10 mouse cellular contexts compared by ENCODE assay signal in genomic region chr2:84459651-84460177, GRCm38 (mm10). TPM values are rescaled to one million over a fixed set of nuclear protein-coding genes. Genes with fewer than 3 reads are reported as not detected.
A peak's percentile ranks its signal among the peaks of the same experiment; 100 is the strongest.
DNase-seq lines count a peak whose midpoint lies in the region; ATAC-seq and TF ChIP-seq lines count a peak whose summit lies in the region.
"Had no signal": no experiment of that assay in that cellular context is flagged by ENCODE, and none has a peak within 500 bp of the region (broad histone marks: within the 10 kb centered on the region; RNA-seq: fewer than 3 reads in every experiment).

No protein-coding gene starts in this region.

- no peak for DNase-seq in stomach, postnatal 0 days (ENCODE audit: low spot score)
- DNase-seq in urinary bladder, postnatal 25 days (ENCODE audit: low spot score), result no peak
- no peak for DNase-seq in frontal cortex, postnatal 36 days (ENCODE audit: low spot score in 2 of 2)
- no peak for DNase-seq in thymus, postnatal 14 days
- no peak for DNase-seq in urinary bladder, adult 18-20 months (ENCODE audit: low spot score in 2 of 2)

- H3K36me3 ChIP-seq in stomach, embryonic 16.5 days (ENCODE audit: control insufficient read depth, insufficient read depth, low read length), result no peaks in the 10 kb centered on the region
- no peaks in the 10 kb centered on the region for H3K36me3 ChIP-seq in stomach, postnatal 0 days (ENCODE audit: control insufficient read depth, insufficient read depth, low read length)
- H3K36me3 ChIP-seq in heart, embryonic 16.5 days (ENCODE audit: control insufficient read depth, insufficient read depth), result 0 out of 2 replicates have a peak, but pooled peaks cover 2% of the 10 kb centered on the region
- H3K36me3 ChIP-seq in liver, embryonic 15.5 days (replicated peaks), result no peaks in the 10 kb centered on the region
- H3K36me3 ChIP-seq: neural tube, embryonic 13.5 days had no signal

- H3K9me3 ChIP-seq in stomach, embryonic 16.5 days (replicated peaks; ENCODE audit: control insufficient read depth, low read length), result no peaks in the 10 kb centered on the region
- H3K9me3 ChIP-seq in stomach, postnatal 0 days (ENCODE audit: control insufficient read depth, low read length), result no peaks in the 10 kb centered on the region
- H3K9me3 ChIP-seq in heart, embryonic 16.5 days (replicated peaks; ENCODE audit: control insufficient read depth, low read length), result no peaks in the 10 kb centered on the region
- no peaks in the 10 kb centered on the region for H3K9me3 ChIP-seq in liver, embryonic 15.5 days (replicated peaks)
- H3K9me3 ChIP-seq: neural tube, embryonic 13.5 days had no signal

- no peak overlapping the region for H3K27ac ChIP-seq in stomach, embryonic 16.5 days (ENCODE audit: low read length)
- no peak overlapping the region for H3K27ac ChIP-seq in stomach, postnatal 0 days (replicated peaks)
- peak overlapping the region; percentile 5; the same call in 1 of the 2 replicates for H3K27ac ChIP-seq in heart, embryonic 16.5 days (ENCODE audit: low read length)
- H3K27ac ChIP-seq in liver, embryonic 15.5 days (replicated peaks), result no peak overlapping the region
- H3K27ac ChIP-seq: neural tube, embryonic 13.5 days had no signal

- no peak overlapping the region for H3K9ac ChIP-seq in stomach, embryonic 16.5 days (ENCODE audit: low read length)
- H3K9ac ChIP-seq in stomach, postnatal 0 days (ENCODE audit: low read length), result no peak overlapping the region
- no peak overlapping the region for H3K9ac ChIP-seq in heart, embryonic 16.5 days (ENCODE audit: low read length)
- H3K9ac ChIP-seq in liver, embryonic 15.5 days, result no peak overlapping the region
- H3K9ac ChIP-seq: neural tube, embryonic 13.5 days had no signal

- no peaks in the 10 kb centered on the region for H3K4me1 ChIP-seq in stomach, embryonic 16.5 days (ENCODE audit: control insufficient read depth, insufficient read depth, low read length)
- H3K4me1 ChIP-seq in stomach, postnatal 0 days (replicated peaks; ENCODE audit: control insufficient read depth, insufficient read depth), result no peaks in the 10 kb centered on the region
- peaks cover 12% of the 10 kb centered on the region for H3K4me1 ChIP-seq in heart, embryonic 16.5 days (ENCODE audit: control insufficient read depth, insufficient read depth, low read length)
- H3K4me1 ChIP-seq in liver, embryonic 15.5 days (replicated peaks), result peaks cover 4% of the 10 kb centered on the region
- H3K4me1 ChIP-seq: neural tube, embryonic 13.5 days had no signal

- no peak overlapping the region for H3K4me3 ChIP-seq in stomach, embryonic 16.5 days (replicated peaks; ENCODE audit: low read length)
- H3K4me3 ChIP-seq in stomach, postnatal 0 days (ENCODE audit: low read depth, low read length), result no peak overlapping the region
- H3K4me3 ChIP-seq in heart, embryonic 16.5 days (ENCODE audit: low read length), result no peak overlapping the region
- H3K4me3 ChIP-seq in liver, embryonic 15.5 days (replicated peaks), result no peak overlapping the region
- H3K4me3 ChIP-seq: neural tube, embryonic 13.5 days had no signal

- TF ChIP-seq CTCF in stomach, postnatal 0 days (IDR thresholded peaks at IDR 0.05; ENCODE audit: low read depth), result no peak

- WGBS in stomach, embryonic 16.5 days, result 52% methylated on average over 11 of the region's 11 CpGs
- 46% methylated on average over 11 of the region's 11 CpGs for WGBS in stomach, postnatal 0 days
- 52% methylated on average over 11 of the region's 11 CpGs for WGBS in heart, embryonic 16.5 days
- WGBS in liver, embryonic 15.5 days (ENCODE audit: insufficient replicate concordance), result 22% methylated on average over 11 of the region's 11 CpGs

- ATAC-seq in stomach, embryonic 16.5 days (ENCODE audit: insufficient read depth, low FRiP score), result no peak
- no peak for ATAC-seq in stomach, postnatal 0 days (ENCODE audit: low FRiP score, low TSS enrichment)
- ATAC-seq in heart, embryonic 16.5 days (replicated peaks; ENCODE audit: extremely low read depth, insufficient read depth, low FRiP score), result peak; percentile 64; the same call in 1 of the 2 replicates
- ATAC-seq in liver, embryonic 15.5 days (ENCODE audit: insufficient read depth), result peak; percentile 52; the same call in 1 of the 2 replicates
- ATAC-seq: Patski had no signal

- no peak for TF ChIP-seq EP300 in stomach, postnatal 0 days (optimal IDR thresholded peaks at IDR 0.05)

- H3K27me3 ChIP-seq in stomach, embryonic 16.5 days (ENCODE audit: control insufficient read depth, insufficient read depth, low read length), result no peaks in the 10 kb centered on the region
- no peaks in the 10 kb centered on the region for H3K27me3 ChIP-seq in stomach, postnatal 0 days (ENCODE audit: control insufficient read depth, insufficient read depth, low read length)
- H3K27me3 ChIP-seq in heart, embryonic 16.5 days (ENCODE audit: control insufficient read depth, insufficient read depth, low read length), result no peaks in the 10 kb centered on the region
- H3K27me3 ChIP-seq in liver, embryonic 15.5 days, result no peaks in the 10 kb centered on the region
- H3K27me3 ChIP-seq: neural tube, embryonic 13.5 days; Patski had no signal

- H3K4me2 ChIP-seq in stomach, embryonic 16.5 days (ENCODE audit: low read depth, low read length), result peak overlapping the region; percentile 24; the same call in 1 of the 2 replicates
- no peak overlapping the region for H3K4me2 ChIP-seq in stomach, postnatal 0 days (replicated peaks; ENCODE audit: low read depth)
- H3K4me2 ChIP-seq in heart, embryonic 16.5 days (ENCODE audit: low read depth, low read length), result no peak overlapping the region
- H3K4me2 ChIP-seq in liver, embryonic 15.5 days, result no peak overlapping the region; the same call in 1 of the 2 replicates
- H3K4me2 ChIP-seq: neural tube, embryonic 13.5 days had no signal

RNA-seq across cellular contexts. Expression of gene Tfpi, which starts 16.9 kb away (rescaled TPM):
- polyA plus RNA-seq in stomach, embryonic 16.5 days (2015; fragmentation: Nextera tagmentation; extraction: Ambion mirVana), result 41.2 and 46.3 TPM in 2 replicates
- polyA plus RNA-seq in stomach, postnatal 0 days (2015; fragmentation: Nextera tagmentation; extraction: Ambion mirVana), result 22.8 and 23.4 TPM in 2 replicates
- polyA plus RNA-seq in heart, embryonic 16.5 days (2015; fragmentation: Nextera tagmentation; extraction: Ambion mirVana), result 71.5 and 82.3 TPM in 2 replicates
- polyA plus RNA-seq in liver, embryonic 15.5 days (2015; fragmentation: Nextera tagmentation; extraction: Ambion mirVana), result 14.2 and 15.6 TPM in 2 replicates

RNA-seq across cellular contexts. Expression of gene Calcrl, which starts 34.5 kb away (rescaled TPM):
- polyA plus RNA-seq in stomach, embryonic 16.5 days (2015; fragmentation: Nextera tagmentation; extraction: Ambion mirVana), result 45.9 and 47.0 TPM in 2 replicates
- polyA plus RNA-seq in stomach, postnatal 0 days (2015; fragmentation: Nextera tagmentation; extraction: Ambion mirVana), result 18.1 and 18.2 TPM in 2 replicates
- 37.5 and 38.4 TPM in 2 replicates for polyA plus RNA-seq in heart, embryonic 16.5 days (2015; fragmentation: Nextera tagmentation; extraction: Ambion mirVana)
- 10.0 and 11.5 TPM in 2 replicates for polyA plus RNA-seq in liver, embryonic 15.5 days (2015; fragmentation: Nextera tagmentation; extraction: Ambion mirVana)
- polyA plus RNA-seq: Patski had no signal

Comparison
In these comparisons a context has a peak if more than half of its experiments do, and no peak if none do; other contexts are left out.
1. ATAC-seq: peak in heart, embryonic 16.5 days (single experiment) and liver, embryonic 15.5 days (single experiment); none in stomach, embryonic 16.5 days (single experiment) and stomach, postnatal 0 days (single experiment).